Mouse (Mus musculus): ENCODE results near the gene Rsph1. TPM values are rescaled to one million over a fixed set of nuclear protein-coding genes. Genes with fewer than 3 reads are reported as not detected.

Rsph1 gene
- polyA plus RNA-seq, 1 experiment from 2014 or later, result 1.7 TPM

- no peaks in the 10 kb centered on the region for H3K9me3 ChIP-seq (ENCODE audit: control insufficient read depth, low read length)
- no peak overlapping the region for H3K4me3 ChIP-seq (ENCODE audit: low read depth, low read length)
- H3K4me1 ChIP-seq (ENCODE audit: control insufficient read depth, insufficient read depth, low read length), result peaks cover 8% of the 10 kb centered on the region; the same call in 1 of the 2 replicates
- H3K27ac ChIP-seq (ENCODE audit: low read depth, low read length), result no peak overlapping the region
- DNase-seq (ENCODE audit: low spot score), result no peak
- H3K4me2 ChIP-seq (ENCODE audit: low read depth), result no peak overlapping the region
- no peaks in the 10 kb centered on the region for H3K27me3 ChIP-seq (ENCODE audit: control insufficient read depth, insufficient read depth, low read length)
- ATAC-seq (ENCODE audit: insufficient read depth, low FRiP score, low TSS enrichment), result no peak
- 93% methylated on average over 7 of the region's 7 CpGs for WGBS
- no peak overlapping the region for H3K9ac ChIP-seq (ENCODE audit: low read length)
- no peaks in the 10 kb centered on the region for H3K36me3 ChIP-seq (ENCODE audit: control insufficient read depth, insufficient read depth, low read length)
Measured at GRCm38 (mm10) chr17:31308291-31308816, 31.2 kb upstream of the Rsph1 start.

GRCm38 (mm10) chr17:31307756-31308155 lies 30.6 kb upstream of the Rsph1 start:
- Histone ChIP-seq H3K4me3 (ENCODE audit: low read depth, low read length) (no peak overlapping the region), H3K4me1 (ENCODE audit: control insufficient read depth, insufficient read depth, low read length) (peaks cover 5% of the 10 kb centered on the region; the same call in 1 of the 2 replicates), H3K9ac (ENCODE audit: low read length) (no peak overlapping the region), H3K36me3 (ENCODE audit: control insufficient read depth, insufficient read depth, low read length) (no peaks in the 10 kb centered on the region), H3K9me3 (ENCODE audit: control insufficient read depth, low read length) (no peaks in the 10 kb centered on the region), H3K27ac (ENCODE audit: low read depth, low read length) (no peak overlapping the region), H3K4me2 (ENCODE audit: low read depth) (no peak overlapping the region), H3K27me3 (ENCODE audit: control insufficient read depth, insufficient read depth, low read length) (no peaks in the 10 kb centered on the region)
- ATAC-seq (ENCODE audit: insufficient read depth, low FRiP score, low TSS enrichment) (no peak), DNase-seq (ENCODE audit: low spot score) (no peak)
- WGBS, result 77% methylated on average over 3 of the region's 3 CpGs

GRCm38 (mm10) chr17:31305776-31306120 lies 28.6 kb upstream of the Rsph1 start:
- 82% methylated on average over 5 of the region's 5 CpGs for WGBS
- H3K9me3 ChIP-seq (ENCODE audit: control insufficient read depth, low read length), result no peaks in the 10 kb centered on the region
- no peak overlapping the region for H3K9ac ChIP-seq (ENCODE audit: low read length)
- H3K27ac ChIP-seq (ENCODE audit: low read depth, low read length), result no peak overlapping the region
- 0 out of 2 replicates have a peak, but pooled peaks cover 3% of the 10 kb centered on the region for H3K4me1 ChIP-seq (ENCODE audit: control insufficient read depth, insufficient read depth, low read length)
- H3K36me3 ChIP-seq (ENCODE audit: control insufficient read depth, insufficient read depth, low read length), result no peaks in the 10 kb centered on the region
- no peak overlapping the region for H3K4me2 ChIP-seq (ENCODE audit: low read depth)
- DNase-seq (ENCODE audit: low spot score), result no peak
- no peak for ATAC-seq (ENCODE audit: insufficient read depth, low FRiP score, low TSS enrichment)
- H3K27me3 ChIP-seq (ENCODE audit: control insufficient read depth, insufficient read depth, low read length), result no peaks in the 10 kb centered on the region
- no peak overlapping the region for H3K4me3 ChIP-seq (ENCODE audit: low read depth, low read length)

GRCm38 (mm10) chr17:31304895-31305775 lies 28.0 kb upstream of the Rsph1 start:
- WGBS, result 56% methylated on average over 12 of the region's 12 CpGs
- Histone ChIP-seq H3K27me3 (ENCODE audit: control insufficient read depth, insufficient read depth, low read length) (no peaks in the 10 kb centered on the region), H3K9ac (ENCODE audit: low read length) (no peak overlapping the region), H3K4me1 (ENCODE audit: control insufficient read depth, insufficient read depth, low read length) (0 out of 2 replicates have a peak, but pooled peaks cover 3% of the 10 kb centered on the region), H3K36me3 (ENCODE audit: control insufficient read depth, insufficient read depth, low read length) (no peaks in the 10 kb centered on the region), H3K4me3 (ENCODE audit: low read depth, low read length) (no peak overlapping the region), H3K27ac (ENCODE audit: low read depth, low read length) (no peak overlapping the region), H3K4me2 (ENCODE audit: low read depth) (no peak overlapping the region), H3K9me3 (ENCODE audit: control insufficient read depth, low read length) (no peaks in the 10 kb centered on the region)
- no peak for DNase-seq (ENCODE audit: low spot score)
- ATAC-seq (ENCODE audit: insufficient read depth, low FRiP score, low TSS enrichment), result no peak

- WGBS, result 86% methylated on average over 4 of the region's 4 CpGs
- Histone ChIP-seq H3K4me2 (ENCODE audit: low read depth) (no peak overlapping the region), H3K4me1 (ENCODE audit: control insufficient read depth, insufficient read depth, low read length) (0 out of 2 replicates have a peak, but pooled peaks cover 3% of the 10 kb centered on the region), H3K27ac (ENCODE audit: low read depth, low read length) (no peak overlapping the region), H3K9me3 (ENCODE audit: control insufficient read depth, low read length) (no peaks in the 10 kb centered on the region), H3K27me3 (ENCODE audit: control insufficient read depth, insufficient read depth, low read length) (no peaks in the 10 kb centered on the region), H3K4me3 (ENCODE audit: low read depth, low read length) (no peak overlapping the region), H3K9ac (ENCODE audit: low read length) (no peak overlapping the region), H3K36me3 (ENCODE audit: control insufficient read depth, insufficient read depth, low read length) (no peaks in the 10 kb centered on the region)
- no peak for DNase-seq (ENCODE audit: low spot score)
- ATAC-seq (ENCODE audit: insufficient read depth, low FRiP score, low TSS enrichment), result no peak
Measured at GRCm38 (mm10) chr17:31303401-31303800, 26.2 kb upstream of the Rsph1 start.

- Histone ChIP-seq H3K36me3 (ENCODE audit: control insufficient read depth, insufficient read depth, low read length) (no peaks in the 10 kb centered on the region), H3K9me3 (ENCODE audit: control insufficient read depth, low read length) (no peaks in the 10 kb centered on the region), H3K4me3 (ENCODE audit: low read depth, low read length) (no peak overlapping the region), H3K9ac (ENCODE audit: low read length) (no peak overlapping the region), H3K4me2 (ENCODE audit: low read depth) (no peak overlapping the region), H3K27ac (ENCODE audit: low read depth, low read length) (no peak overlapping the region), H3K27me3 (ENCODE audit: control insufficient read depth, insufficient read depth, low read length) (peaks cover 7% of the 10 kb centered on the region; the same call in 1 of the 2 replicates), H3K4me1 (ENCODE audit: control insufficient read depth, insufficient read depth, low read length) (peaks cover 11% of the 10 kb centered on the region; the same call in 1 of the 2 replicates)
- DNase-seq (ENCODE audit: low spot score) (no peak), ATAC-seq (ENCODE audit: insufficient read depth, low FRiP score, low TSS enrichment) (no peak)
- 76% methylated on average over 3 of the region's 3 CpGs for WGBS
Measured at GRCm38 (mm10) chr17:31300736-31301135, 23.6 kb upstream of the Rsph1 start.

GRCm38 (mm10) chr17:31299981-31300380 lies 22.8 kb upstream of the Rsph1 start:
- Histone ChIP-seq H3K27me3 (ENCODE audit: control insufficient read depth, insufficient read depth, low read length) (peaks cover 11% of the 10 kb centered on the region; the same call in 1 of the 2 replicates), H3K36me3 (ENCODE audit: control insufficient read depth, insufficient read depth, low read length) (no peaks in the 10 kb centered on the region), H3K27ac (ENCODE audit: low read depth, low read length) (no peak overlapping the region), H3K4me1 (ENCODE audit: control insufficient read depth, insufficient read depth, low read length) (peaks cover 15% of the 10 kb centered on the region; the same call in 1 of the 2 replicates), H3K4me3 (ENCODE audit: low read depth, low read length) (no peak overlapping the region), H3K4me2 (ENCODE audit: low read depth) (no peak overlapping the region), H3K9me3 (ENCODE audit: control insufficient read depth, low read length) (no peaks in the 10 kb centered on the region), H3K9ac (ENCODE audit: low read length) (no peak overlapping the region)
- ATAC-seq (ENCODE audit: insufficient read depth, low FRiP score, low TSS enrichment) (no peak), DNase-seq (ENCODE audit: low spot score) (no peak)
- WGBS, result 86% methylated on average over 4 of the region's 4 CpGs

- 84% methylated on average over 6 of the region's 6 CpGs for WGBS
- H3K4me2 ChIP-seq (ENCODE audit: low read depth), result no peak overlapping the region
- no peak for DNase-seq (ENCODE audit: low spot score)
Measured at GRCm38 (mm10) chr17:31298419-31299209, 21.4 kb upstream of the Rsph1 start.

More at GRCm38 (mm10) chr17:31298419-31299209, 21.4 kb upstream of the Rsph1 start:
- ATAC-seq (ENCODE audit: insufficient read depth, low FRiP score, low TSS enrichment), result no peak
- no peak overlapping the region for H3K4me3 ChIP-seq (ENCODE audit: low read depth, low read length)
- peaks cover 12% of the 10 kb centered on the region; the same call in 1 of the 2 replicates for H3K4me1 ChIP-seq (ENCODE audit: control insufficient read depth, insufficient read depth, low read length)
- H3K36me3 ChIP-seq (ENCODE audit: control insufficient read depth, insufficient read depth, low read length), result no peaks in the 10 kb centered on the region
- no peaks in the 10 kb centered on the region for H3K9me3 ChIP-seq (ENCODE audit: control insufficient read depth, low read length)
- H3K9ac ChIP-seq (ENCODE audit: low read length), result no peak overlapping the region
- H3K27me3 ChIP-seq (ENCODE audit: control insufficient read depth, insufficient read depth, low read length), result peaks cover 12% of the 10 kb centered on the region; the same call in 1 of the 2 replicates
- no peak overlapping the region for H3K27ac ChIP-seq (ENCODE audit: low read depth, low read length)

Measured in neural tube, embryonic 11.5 days (tissue).